Comparison of ENCODE assay signal across 8 mouse cellular contexts in the genomic region with DNA sequence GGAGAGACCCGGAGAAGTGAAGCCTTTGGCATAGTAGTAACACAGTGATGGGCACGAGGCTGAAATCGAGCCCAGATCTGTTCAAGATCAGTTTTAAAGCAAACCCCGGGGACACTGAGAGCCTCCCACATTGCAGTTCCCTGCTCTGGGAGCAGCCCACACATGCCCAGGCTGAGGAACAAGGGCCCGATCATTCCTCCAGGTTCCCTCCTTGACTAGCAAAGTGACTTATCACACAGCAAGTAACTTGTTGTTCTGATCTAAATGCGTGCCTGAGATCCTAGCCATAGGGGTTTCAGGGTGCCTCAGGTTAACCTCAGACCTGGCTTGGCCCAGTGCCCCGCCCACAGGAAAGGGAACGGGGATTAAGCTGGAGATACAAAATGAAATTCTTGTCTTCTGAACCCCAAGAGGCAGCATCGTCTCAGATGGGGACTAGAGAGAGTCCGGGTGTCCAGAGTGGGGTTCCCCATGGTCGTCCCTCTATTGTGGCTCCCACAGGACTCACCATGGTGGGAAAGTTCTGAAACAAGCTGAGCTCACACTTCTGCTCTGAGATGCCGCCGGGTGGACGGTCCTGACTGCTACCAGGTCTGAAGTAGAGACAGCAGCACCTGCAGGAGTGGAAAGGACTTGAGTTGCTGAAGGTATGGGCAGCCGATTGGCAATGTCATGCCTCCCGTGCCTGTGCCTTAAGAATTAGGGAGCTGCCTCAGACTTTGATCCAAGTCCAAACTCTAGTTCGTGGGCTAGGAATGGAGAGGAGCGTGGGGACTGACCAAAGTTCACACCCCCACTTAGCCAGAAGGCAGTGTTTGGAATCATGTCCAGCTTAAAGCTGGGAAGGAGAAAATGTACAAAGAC. TPM values are rescaled to one million over a fixed set of nuclear protein-coding genes. Genes with fewer than 3 reads are reported as not detected.
A peak's percentile ranks its signal among the peaks of the same experiment; 100 is the strongest.
DNase-seq lines count a peak whose midpoint lies in the region; ATAC-seq and TF ChIP-seq lines count a peak whose summit lies in the region.

No protein-coding gene starts in this region.

- H3K4me2 ChIP-seq in hindbrain, embryonic 16.5 days (ENCODE audit: low read length): no peak overlapping the region
- H3K4me2 ChIP-seq in hindbrain, postnatal 0 days (ENCODE audit: low read depth, low read length): no peak overlapping the region
- H3K4me2 ChIP-seq in liver, embryonic 13.5 days: peak overlapping the region; percentile 82

- TF ChIP-seq CTCF in cerebellum, adult 2 months (IDR thresholded peaks at IDR 0.05; ENCODE audit: borderline replicate concordance, insufficient read depth, low read depth, low read length): no peak
- TF ChIP-seq CTCF in hindbrain, postnatal 0 days (IDR thresholded peaks at IDR 0.05; ENCODE audit: low read depth): no peak

- H3K27ac ChIP-seq in hindbrain, embryonic 10.5 days: peak overlapping the region; percentile 96
- H3K27ac ChIP-seq in hindbrain, embryonic 16.5 days (ENCODE audit: low read depth, low read length): no peak overlapping the region; the same call in 1 of the 2 replicates
- peak overlapping the region; percentile 12; the same call in 1 of the 2 replicates for H3K27ac ChIP-seq in cerebellum, adult 2 months (ENCODE audit: insufficient read depth, low read length)
- peak overlapping the region; percentile 93; the same call in 1 of the 2 replicates for H3K27ac ChIP-seq in hindbrain, postnatal 0 days
- H3K27ac ChIP-seq in liver, embryonic 13.5 days: peak overlapping the region; percentile 92

- H3K27me3 ChIP-seq in hindbrain, embryonic 10.5 days (ENCODE audit: insufficient read depth, poor library complexity, severe bottlenecking): no peaks in the 10 kb centered on the region
- no peaks in the 10 kb centered on the region for H3K27me3 ChIP-seq in hindbrain, embryonic 16.5 days (replicated peaks; ENCODE audit: control insufficient read depth, insufficient read depth, low read length)
- no peaks in the 10 kb centered on the region for H3K27me3 ChIP-seq in cerebellum, adult 2 months (ENCODE audit: control insufficient read depth, insufficient read depth, low read length)
- H3K27me3 ChIP-seq in hindbrain, postnatal 0 days (ENCODE audit: insufficient read depth, low read length): no peaks in the 10 kb centered on the region
- no peaks in the 10 kb centered on the region for H3K27me3 ChIP-seq in liver, embryonic 13.5 days

- DNase-seq in hindbrain, embryonic 10.5 days (ENCODE audit: low spot score): no peak
- DNase-seq in cerebellum, adult 2 months: peak; percentile 17 to 25
- no peak for DNase-seq in hindbrain, postnatal 0 days (ENCODE audit: low spot score)
- no peak for DNase-seq in liver, embryonic 13.5 days
- no peak for DNase-seq in left cerebral cortex, postnatal 36 days (ENCODE audit: low spot score in 2 of 2)
- no peak for DNase-seq in frontal cortex, postnatal 36 days (ENCODE audit: low spot score in 2 of 2)
- DNase-seq in lung, postnatal 10 days: no peak

- intact Hi-C loops in left cerebral cortex, postnatal 36 days (cut with DNase I): loop anchor here (2.0 kb wide), 1 partner anchor 49 kb away; no protein-coding TSS in a partner anchor

- no peaks in the 10 kb centered on the region for H3K9me3 ChIP-seq in hindbrain, embryonic 10.5 days
- H3K9me3 ChIP-seq in hindbrain, embryonic 16.5 days (ENCODE audit: control insufficient read depth, low read length): no peaks in the 10 kb centered on the region
- no peaks in the 10 kb centered on the region for H3K9me3 ChIP-seq in hindbrain, postnatal 0 days (ENCODE audit: low read length)
- no peaks in the 10 kb centered on the region for H3K9me3 ChIP-seq in liver, embryonic 13.5 days (replicated peaks)

- H3K4me3 ChIP-seq in hindbrain, embryonic 10.5 days: peak overlapping the region; percentile 97; the same call in 1 of the 2 replicates
- H3K4me3 ChIP-seq in hindbrain, embryonic 16.5 days (ENCODE audit: low read length): no peak overlapping the region
- H3K4me3 ChIP-seq in cerebellum, adult 2 months (replicated peaks; ENCODE audit: insufficient read depth, low read depth, low read length): no peak overlapping the region
- H3K4me3 ChIP-seq in hindbrain, postnatal 0 days (ENCODE audit: low read length): no peak overlapping the region
- 0 out of 2 replicates have a peak overlapping the region, but pooled peaks have one; percentile 97 for H3K4me3 ChIP-seq in liver, embryonic 13.5 days (replicated peaks)

- WGBS in hindbrain, embryonic 10.5 days: 86% methylated on average over 18 of the region's 18 CpGs
- WGBS in hindbrain, embryonic 16.5 days: 88% methylated on average over 18 of the region's 18 CpGs
- whole genome bisulfite sequencing in cerebellum, adult 2 months: 84% methylated on average over 18 of the region's 18 CpGs
- 84% methylated on average over 18 of the region's 18 CpGs for WGBS in hindbrain, postnatal 0 days
- WGBS in liver, embryonic 13.5 days (ENCODE audit: insufficient replicate concordance): 70% methylated on average over 18 of the region's 18 CpGs

- peaks cover 46% of the 10 kb centered on the region for H3K4me1 ChIP-seq in hindbrain, embryonic 10.5 days (replicated peaks)
- H3K4me1 ChIP-seq in hindbrain, embryonic 16.5 days (ENCODE audit: control insufficient read depth, insufficient read depth, low read depth, low read length): peaks cover 26% of the 10 kb centered on the region
- peaks cover 8% of the 10 kb centered on the region; the same call in 1 of the 2 replicates for H3K4me1 ChIP-seq in cerebellum, adult 2 months (ENCODE audit: control insufficient read depth, insufficient read depth, low read length)
- H3K4me1 ChIP-seq in hindbrain, postnatal 0 days (ENCODE audit: insufficient read depth, low read length): peaks cover 11% of the 10 kb centered on the region
- H3K4me1 ChIP-seq in liver, embryonic 13.5 days (replicated peaks): peaks cover 58% of the 10 kb centered on the region

- no peak for TF ChIP-seq POLR2A in cerebellum, adult 2 months (IDR thresholded peaks at IDR 0.05; ENCODE audit: borderline replicate concordance, insufficient read depth, low read length)

- no peak for ATAC-seq in hindbrain, embryonic 16.5 days
- no peak for ATAC-seq in hindbrain, postnatal 0 days
- no peak for ATAC-seq in liver, embryonic 13.5 days (ENCODE audit: low read depth)

- peaks cover 38% of the 10 kb centered on the region for H3K36me3 ChIP-seq in hindbrain, embryonic 10.5 days
- peaks cover 19% of the 10 kb centered on the region for H3K36me3 ChIP-seq in hindbrain, embryonic 16.5 days (ENCODE audit: control insufficient read depth, insufficient read depth, low read length)
- peaks cover 28% of the 10 kb centered on the region for H3K36me3 ChIP-seq in hindbrain, postnatal 0 days (ENCODE audit: insufficient read depth, low read length)
- H3K36me3 ChIP-seq in liver, embryonic 13.5 days: peaks cover 37% of the 10 kb centered on the region

- H3K9ac ChIP-seq in hindbrain, embryonic 16.5 days (ENCODE audit: low read depth, low read length): no peak overlapping the region
- H3K9ac ChIP-seq in hindbrain, postnatal 0 days (replicated peaks; ENCODE audit: low read length): no peak overlapping the region; the same call in 1 of the 2 replicates
- peak overlapping the region; percentile 82 for H3K9ac ChIP-seq in liver, embryonic 13.5 days

RNA-seq across cellular contexts. Expression of gene Ddb1, which starts 1.2 kb away (rescaled TPM):
- 461 and 484 TPM in 2 replicates for polyA plus RNA-seq in hindbrain, embryonic 10.5 days (2016; fragmentation: Nextera tagmentation; extraction: Ambion mirVana)
- 203 and 237 TPM in 2 replicates for polyA plus RNA-seq in hindbrain, embryonic 16.5 days (2015; fragmentation: Nextera tagmentation; extraction: Ambion mirVana)
- polyA plus RNA-seq in cerebellum, adult 2 months (2012; rRNA removed): 148 and 150 TPM in 2 replicates
- total RNA-seq in hindbrain, postnatal 0 days (2014; rRNA removed): 274 and 288 TPM in 2 replicates
- 144 and 146 TPM in 2 replicates for polyA plus RNA-seq in hindbrain, postnatal 0 days (2015; fragmentation: Nextera tagmentation; extraction: Ambion mirVana)
- 156 and 177 TPM in 2 replicates for polyA plus RNA-seq in liver, embryonic 13.5 days (2015; fragmentation: Nextera tagmentation; extraction: Ambion mirVana)
- 100 to 1,000 TPM; 193 to 209 TPM for total RNA-seq in left cerebral cortex, postnatal 36 days (2021)

RNA-seq across cellular contexts. Expression of gene Tkfc, which starts 1.6 kb away (rescaled TPM):
- 21.6 and 23.3 TPM in 2 replicates for polyA plus RNA-seq in hindbrain, embryonic 10.5 days (2016; fragmentation: Nextera tagmentation; extraction: Ambion mirVana)
- 24.4 and 26.3 TPM in 2 replicates for polyA plus RNA-seq in hindbrain, embryonic 16.5 days (2015; fragmentation: Nextera tagmentation; extraction: Ambion mirVana)
- 12.2 and 14.4 TPM in 2 replicates for polyA plus RNA-seq in cerebellum, adult 2 months (2012; rRNA removed)
- total RNA-seq in hindbrain, postnatal 0 days (2014; rRNA removed): 10.3 and 18.2 TPM in 2 replicates
- polyA plus RNA-seq in hindbrain, postnatal 0 days (2015; fragmentation: Nextera tagmentation; extraction: Ambion mirVana): 18.4 TPM in 2 replicates
- 9.4 and 10.8 TPM in 2 replicates for polyA plus RNA-seq in liver, embryonic 13.5 days (2015; fragmentation: Nextera tagmentation; extraction: Ambion mirVana)
- total RNA-seq in left cerebral cortex, postnatal 36 days (2021): 10 to 100 TPM; 20.0 to 23.1 TPM

RNA-seq across cellular contexts. Expression of gene Tmem138, which starts 26.7 kb away (rescaled TPM):
- 62.4 and 66.3 TPM in 2 replicates for polyA plus RNA-seq in hindbrain, embryonic 10.5 days (2016; fragmentation: Nextera tagmentation; extraction: Ambion mirVana)
- polyA plus RNA-seq in hindbrain, embryonic 16.5 days (2015; fragmentation: Nextera tagmentation; extraction: Ambion mirVana): 36.2 and 41.4 TPM in 2 replicates
- 13.0 and 15.0 TPM in 2 replicates for polyA plus RNA-seq in cerebellum, adult 2 months (2012; rRNA removed)
- 15.1 and 16.6 TPM in 2 replicates for total RNA-seq in hindbrain, postnatal 0 days (2014; rRNA removed)
- 34.6 and 35.7 TPM in 2 replicates for polyA plus RNA-seq in hindbrain, postnatal 0 days (2015; fragmentation: Nextera tagmentation; extraction: Ambion mirVana)
- polyA plus RNA-seq in liver, embryonic 13.5 days (2015; fragmentation: Nextera tagmentation; extraction: Ambion mirVana): 14.9 and 16.3 TPM in 2 replicates
- total RNA-seq in left cerebral cortex, postnatal 36 days (2021): 10 to 100 TPM; 11.6 to 16.5 TPM

RNA-seq across cellular contexts. Expression of gene Cyb561a3, which starts 26.9 kb away (rescaled TPM):
- polyA plus RNA-seq in hindbrain, embryonic 10.5 days (2016; fragmentation: Nextera tagmentation; extraction: Ambion mirVana): 14.2 and 17.0 TPM in 2 replicates
- polyA plus RNA-seq in hindbrain, embryonic 16.5 days (2015; fragmentation: Nextera tagmentation; extraction: Ambion mirVana): 22.1 and 22.4 TPM in 2 replicates
- 11.7 and 12.0 TPM in 2 replicates for polyA plus RNA-seq in cerebellum, adult 2 months (2012; rRNA removed)
- total RNA-seq in hindbrain, postnatal 0 days (2014; rRNA removed): 18.0 TPM in 2 replicates
- polyA plus RNA-seq in hindbrain, postnatal 0 days (2015; fragmentation: Nextera tagmentation; extraction: Ambion mirVana): 15.6 and 16.6 TPM in 2 replicates
- 10.6 and 12.4 TPM in 2 replicates for polyA plus RNA-seq in liver, embryonic 13.5 days (2015; fragmentation: Nextera tagmentation; extraction: Ambion mirVana)
- total RNA-seq in left cerebral cortex, postnatal 36 days (2021): 10 to 100 TPM; 11.8 to 13.9 TPM

RNA-seq across cellular contexts. Expression of gene Vwce, which starts 30.1 kb away (rescaled TPM):
- 0.89 and 1.0 TPM in 2 replicates for polyA plus RNA-seq in hindbrain, embryonic 10.5 days (2016; fragmentation: Nextera tagmentation; extraction: Ambion mirVana)
- 1.2 and 1.5 TPM in 2 replicates for polyA plus RNA-seq in hindbrain, embryonic 16.5 days (2015; fragmentation: Nextera tagmentation; extraction: Ambion mirVana)
- 0.20 and 0.21 TPM in 2 replicates for polyA plus RNA-seq in cerebellum, adult 2 months (2012; rRNA removed)
- total RNA-seq in hindbrain, postnatal 0 days (2014; rRNA removed): 1.3 and 7.0 TPM in 2 replicates
- polyA plus RNA-seq in hindbrain, postnatal 0 days (2015; fragmentation: Nextera tagmentation; extraction: Ambion mirVana): 1.5 and 1.7 TPM in 2 replicates
- 5.3 and 5.8 TPM in 2 replicates for polyA plus RNA-seq in liver, embryonic 13.5 days (2015; fragmentation: Nextera tagmentation; extraction: Ambion mirVana)
- total RNA-seq in left cerebral cortex, postnatal 36 days (2021): under 1 TPM; 0.35 to 0.66 TPM

Comparison
In these comparisons a context has a peak if more than half of its experiments do, and no peak if none do; other contexts are left out.
1. H3K4me3 ChIP-seq: peak in hindbrain, embryonic 10.5 days (single experiment) and liver, embryonic 13.5 days (single experiment); none in hindbrain, embryonic 16.5 days (single experiment), cerebellum, adult 2 months (single experiment) and hindbrain, postnatal 0 days (single experiment).
2. DNase-seq: peak in cerebellum, adult 2 months (2 of 2); none in hindbrain, embryonic 10.5 days (single experiment), hindbrain, postnatal 0 days (single experiment), liver, embryonic 13.5 days (single experiment), left cerebral cortex, postnatal 36 days (0 of 2), frontal cortex, postnatal 36 days (0 of 2) and lung, postnatal 10 days (single experiment).